20 mouse cellular contexts compared by ENCODE assay signal in genomic region chr12:34688941-34689340, GRCm38 (mm10).
"Had no signal": no experiment of that assay in that cellular context is flagged by ENCODE, and none has a peak within 500 bp of the region (broad histone marks: within the 10 kb centered on the region; RNA-seq: fewer than 3 reads in every experiment).

No protein-coding gene starts in this region.

- H3K4me1 ChIP-seq: limb, embryonic 15.5 days; midbrain, embryonic 10.5 days; midbrain, embryonic 13.5 days; neural tube, embryonic 13.5 days had no signal

- H3K4me2 ChIP-seq: limb, embryonic 12.5 days; limb, embryonic 15.5 days; liver, embryonic 11.5 days; lung, embryonic 14.5 days; midbrain, embryonic 13.5 days; neural tube, embryonic 13.5 days had no signal

- H3K4me3 ChIP-seq: limb, embryonic 12.5 days; limb, embryonic 15.5 days; megakaryocyte, embryonic 14.5 days; midbrain, embryonic 10.5 days; midbrain, embryonic 13.5 days; myocyte; neural tube, embryonic 13.5 days had no signal

- H3K27me3 ChIP-seq: limb, embryonic 12.5 days; limb, embryonic 15.5 days; megakaryocyte, embryonic 14.5 days; midbrain, embryonic 13.5 days; neural tube, embryonic 13.5 days had no signal

- H3K36me3 ChIP-seq: limb, embryonic 12.5 days; limb, embryonic 15.5 days; midbrain, embryonic 10.5 days; midbrain, embryonic 13.5 days; neural tube, embryonic 13.5 days had no signal

- H3K27ac ChIP-seq: kidney, postnatal 0 days; limb, embryonic 12.5 days; limb, embryonic 15.5 days; liver, embryonic 14.5 days; midbrain, embryonic 10.5 days; midbrain, embryonic 13.5 days; neural tube, embryonic 13.5 days had no signal

- ATAC-seq: intestine, postnatal 0 days; liver, postnatal 0 days; lung, postnatal 0 days; midbrain, embryonic 13.5 days; midbrain, embryonic 16.5 days had no signal

- H3K9ac ChIP-seq: limb, embryonic 12.5 days; limb, embryonic 15.5 days; liver, embryonic 14.5 days; liver, postnatal 0 days; lung, embryonic 14.5 days; midbrain, embryonic 13.5 days; neural tube, embryonic 13.5 days had no signal

- H3K9me3 ChIP-seq: limb, embryonic 12.5 days; limb, embryonic 15.5 days; megakaryocyte, embryonic 14.5 days; midbrain, embryonic 10.5 days; midbrain, embryonic 13.5 days; neural tube, embryonic 13.5 days had no signal

- DNase-seq: kidney, postnatal 36 days; left cerebral cortex, postnatal 4 days; liver, postnatal 0 days; lung, embryonic 14.5 days; thymus, adult 2 months; thymus, postnatal 14 days; thymus, postnatal 4 days had no signal
